Mouse (Mus musculus) forelimb bud, embryonic 11.5 days (tissue): ENCODE data around the gene Cfd.

Experiments
- DNase-seq: peaks from one replicate; pipeline ENCODE4 v3.0.0-alpha.2; 2012; ENCODE audit warnings: low read depth, low spot score

Gene Cfd

DNA sequence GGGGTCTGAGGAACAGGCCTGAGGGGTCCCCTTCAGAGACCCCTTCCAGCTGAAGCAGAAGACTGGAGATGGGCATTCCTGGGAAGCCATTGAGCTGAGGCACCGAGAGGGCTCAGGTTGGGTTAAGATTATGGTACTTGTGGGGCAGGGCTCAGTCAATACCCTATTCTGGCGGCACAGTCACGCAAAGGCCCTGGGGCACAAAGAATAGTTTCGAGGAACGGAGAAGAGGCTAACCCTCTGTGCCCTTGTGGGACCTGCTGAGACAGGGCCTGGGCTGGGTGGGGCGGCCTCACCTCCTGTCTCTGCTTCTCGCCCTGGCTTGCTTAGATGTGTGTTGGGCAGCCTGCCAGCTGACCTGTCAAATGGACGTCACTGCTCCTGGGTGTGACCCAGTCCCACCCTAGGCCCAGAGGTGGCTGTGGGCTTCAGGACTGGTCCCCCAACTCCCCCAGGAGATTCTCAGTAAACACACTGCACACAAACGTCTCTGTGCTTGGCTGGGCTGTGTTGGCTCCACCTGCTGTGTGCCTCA, 42.6 kb downstream of the Cfd start:
- no peak for DNase-seq

- no peak for DNase-seq
These were observed 43.2 kb downstream of the Cfd start for GRCm38 (mm10) chr10:79933861-79934260.

- DNase-seq: no peak
These were observed 43.6 kb downstream of the Cfd start for GRCm38 (mm10) chr10:79934272-79934721.

DNA sequence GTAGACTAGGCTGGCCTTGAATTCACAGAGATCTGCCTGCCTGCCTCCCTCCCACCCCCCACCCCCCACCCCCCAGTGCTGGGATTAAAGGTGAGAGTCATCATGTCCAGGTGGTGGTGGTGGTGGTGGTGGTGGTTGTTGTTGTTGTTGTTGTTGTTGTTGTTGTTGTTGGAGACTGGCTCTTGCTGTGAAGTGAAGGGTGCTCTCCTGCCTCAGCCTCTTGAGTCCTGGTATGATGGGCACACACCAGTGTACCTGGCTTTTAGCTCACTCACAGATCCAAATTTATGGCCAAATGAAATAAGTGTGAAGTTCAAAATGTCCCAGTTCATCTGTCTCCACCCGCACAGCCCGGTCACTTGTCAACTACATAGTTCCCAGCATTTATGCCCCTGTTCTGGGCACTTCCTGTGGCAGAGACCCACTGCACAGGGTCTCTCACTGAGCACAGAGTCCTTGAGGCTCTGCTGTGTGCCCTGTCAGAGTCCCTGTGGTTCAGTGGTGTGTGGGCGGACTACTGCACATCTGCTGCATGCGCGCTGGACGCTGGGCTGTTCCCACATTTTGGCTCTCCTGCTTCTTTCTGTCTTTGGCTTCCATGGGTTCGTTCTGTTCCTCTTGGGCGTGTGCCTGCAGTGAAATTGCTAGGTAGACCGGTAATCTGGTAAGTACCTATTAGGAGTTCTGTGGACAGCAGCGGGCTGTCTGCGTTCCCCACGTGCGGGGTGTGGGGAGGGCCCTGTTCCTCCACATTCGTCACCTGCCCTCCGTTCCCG, 44.3 kb downstream of the Cfd start:
- no peak for DNase-seq

DNA sequence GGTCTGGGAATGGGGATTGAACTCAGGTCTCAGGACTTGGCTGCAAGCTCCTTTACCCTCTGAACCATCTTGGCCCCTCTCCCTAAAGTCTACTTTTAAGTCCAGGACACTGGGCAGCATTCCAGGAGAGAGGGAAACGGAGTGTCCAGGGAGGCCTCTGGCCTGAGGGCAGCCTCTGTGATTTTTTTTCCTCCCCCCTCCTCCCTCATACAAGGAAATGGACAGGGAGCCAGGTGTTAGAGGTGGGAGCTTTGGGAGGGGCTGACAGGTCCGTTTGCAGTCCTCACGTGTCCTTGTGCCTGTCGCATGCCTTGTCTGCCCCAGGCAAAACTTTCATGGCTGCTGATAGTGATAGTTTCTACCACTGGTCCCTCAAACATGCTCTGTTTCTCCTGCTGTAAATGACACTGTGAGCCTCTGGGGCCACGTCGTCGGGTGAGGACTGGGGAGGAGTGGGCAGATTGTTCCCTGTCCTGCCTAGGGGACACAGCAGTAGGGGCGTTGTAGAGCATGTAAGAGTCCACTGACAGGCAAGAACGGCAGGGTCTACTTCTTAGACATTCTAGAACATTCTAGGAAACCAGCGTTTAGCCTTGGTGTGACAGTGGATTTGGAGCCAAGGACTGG, 45.7 kb downstream of the Cfd start:
- no peak for DNase-seq

DNA sequence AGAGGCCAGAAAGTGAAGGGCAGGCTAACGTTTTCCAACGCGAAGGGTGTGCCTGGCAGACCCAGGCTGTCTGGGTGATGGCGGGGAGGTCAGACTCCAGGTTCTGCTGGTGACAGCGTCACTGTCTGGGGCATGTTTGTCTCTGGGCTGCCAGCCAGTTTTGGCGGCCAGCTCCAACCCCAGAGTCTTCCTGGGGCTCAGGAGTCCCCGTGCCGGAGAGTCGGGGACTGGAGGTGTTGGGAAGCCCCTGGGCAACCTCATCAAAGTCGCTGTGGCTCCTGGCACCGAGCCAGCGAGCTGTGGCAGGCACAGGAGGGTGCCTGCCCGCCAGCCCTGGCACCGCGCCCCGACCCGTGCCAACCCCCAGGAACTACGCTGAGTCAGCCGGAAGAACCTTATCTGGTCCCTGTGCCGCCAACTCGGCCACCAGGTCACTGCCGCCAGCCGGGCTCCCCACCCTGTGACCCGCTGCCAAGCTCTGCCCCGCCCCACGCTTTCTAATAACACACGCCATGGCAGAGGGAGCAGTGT, 46.3 kb downstream of the Cfd start:
- no peak for DNase-seq

GRCm38 (mm10) chr10:79937775-79938526, 47.3 kb downstream of the Cfd start:
- no peak for DNase-seq

GRCm38 (mm10) chr10:79940749-79941148, 50.1 kb downstream of the Cfd start:
- DNase-seq: no peak
